Mouse (Mus musculus): ENCODE data around the gene Frem1. TPM values are rescaled to one million over a fixed set of nuclear protein-coding genes. Genes with fewer than 3 reads are reported as not detected.

Frem1 gene
- polyA plus RNA-seq, 1 experiment from 2014 or later, result 1.7 TPM

GRCm38 (mm10) chr4:82949511-82949910, 102.6 kb downstream of the Frem1 start:
- Histone ChIP-seq H3K4me2 (no peak overlapping the region), H3K27ac (no peak overlapping the region), H3K4me1 (no peaks in the 10 kb centered on the region), H3K9ac (no peak overlapping the region), H3K9me3 (replicated peaks) (no peaks in the 10 kb centered on the region), H3K36me3 (no peaks in the 10 kb centered on the region), H3K27me3 (replicated peaks) (no peaks in the 10 kb centered on the region), H3K4me3 (no peak overlapping the region)
- 75% methylated on average over 8 of the region's 8 CpGs for WGBS (ENCODE audit: insufficient replicate concordance)
- ATAC-seq, result no peak

DNA sequence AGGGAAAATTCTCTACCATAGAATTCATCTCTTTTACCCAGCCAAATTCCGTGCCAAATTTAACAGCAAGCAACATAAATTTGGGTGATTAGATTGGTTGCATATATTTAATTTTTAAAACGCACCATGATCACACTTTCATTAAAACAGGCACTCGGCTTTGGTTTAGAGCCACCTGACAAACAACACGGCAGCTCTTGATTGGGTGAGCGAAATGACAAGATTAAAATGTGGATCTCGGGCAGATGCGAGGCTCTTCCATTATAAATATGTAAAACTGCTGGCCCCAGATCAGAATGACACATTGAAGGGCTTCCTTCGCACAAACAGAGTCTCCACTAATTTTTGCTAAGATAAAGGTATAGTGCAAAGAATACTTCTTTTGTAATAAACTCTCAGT, 105.4 kb downstream of the Frem1 start:
- Histone ChIP-seq H3K4me2 (no peak overlapping the region), H3K4me1 (no peaks in the 10 kb centered on the region), H3K4me3 (no peak overlapping the region), H3K27ac (no peak overlapping the region), H3K9ac (no peak overlapping the region), H3K27me3 (replicated peaks) (no peaks in the 10 kb centered on the region), H3K36me3 (no peaks in the 10 kb centered on the region), H3K9me3 (replicated peaks) (no peaks in the 10 kb centered on the region)
- WGBS (ENCODE audit: insufficient replicate concordance), result 79% methylated on average over 8 of the region's 8 CpGs
- no peak for ATAC-seq

- 75% methylated on average over 3 of the region's 3 CpGs for WGBS (ENCODE audit: insufficient replicate concordance)
- no peak for ATAC-seq
These were observed 105.9 kb downstream of the Frem1 start for GRCm38 (mm10) chr4:82946276-82946612.

DNA sequence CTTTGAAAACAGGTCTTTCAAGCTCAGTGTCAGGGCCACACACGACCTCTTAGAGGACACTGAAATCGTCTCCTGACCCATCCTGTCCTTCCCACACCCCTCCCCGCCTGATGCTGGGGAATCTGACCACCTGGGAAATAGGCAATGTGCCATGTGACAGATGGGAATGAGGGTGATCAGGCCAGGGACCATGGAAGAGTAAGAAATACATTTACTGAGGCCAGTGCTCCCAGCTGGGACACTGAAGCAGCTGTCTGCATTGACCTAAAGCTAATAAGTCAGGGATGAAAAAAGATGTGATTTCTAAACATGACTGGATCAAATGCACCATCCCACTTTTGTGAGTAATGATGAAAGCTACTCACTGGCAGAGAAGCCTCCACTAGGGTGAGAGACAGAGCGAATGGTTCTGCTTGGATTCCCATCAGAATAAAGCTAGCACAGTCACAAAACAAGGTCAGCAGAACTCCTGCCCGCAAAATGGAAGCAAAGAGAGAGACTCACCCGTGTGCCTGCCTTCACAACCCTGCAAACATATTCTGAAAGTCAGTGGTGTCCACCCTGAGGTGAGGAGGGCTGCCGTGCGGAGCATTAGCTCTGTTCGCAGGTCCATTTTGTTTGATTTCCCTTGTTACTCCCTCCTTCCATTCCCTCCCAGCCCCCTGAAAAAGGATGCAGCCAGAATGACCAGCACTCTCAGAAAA, 106.4 kb downstream of the Frem1 start:
- ATAC-seq, result no peak
- H3K36me3 ChIP-seq, result no peaks in the 10 kb centered on the region
- no peak overlapping the region for H3K9ac ChIP-seq
- H3K27ac ChIP-seq, result no peak overlapping the region
- H3K4me3 ChIP-seq, result no peak overlapping the region
- no peaks in the 10 kb centered on the region for H3K4me1 ChIP-seq
- 65% methylated on average over 9 of the region's 9 CpGs for WGBS (ENCODE audit: insufficient replicate concordance)
- no peaks in the 10 kb centered on the region for H3K9me3 ChIP-seq (replicated peaks)
- H3K4me2 ChIP-seq, result no peak overlapping the region
- no peaks in the 10 kb centered on the region for H3K27me3 ChIP-seq (replicated peaks)

More at GRCm38 (mm10) chr4:82946276-82946612, 105.9 kb downstream of the Frem1 start:
- Histone ChIP-seq H3K4me1 (no peaks in the 10 kb centered on the region), H3K4me3 (no peak overlapping the region), H3K27me3 (replicated peaks) (no peaks in the 10 kb centered on the region), H3K36me3 (no peaks in the 10 kb centered on the region), H3K27ac (no peak overlapping the region), H3K9me3 (replicated peaks) (no peaks in the 10 kb centered on the region), H3K4me2 (no peak overlapping the region), H3K9ac (no peak overlapping the region)

DNA sequence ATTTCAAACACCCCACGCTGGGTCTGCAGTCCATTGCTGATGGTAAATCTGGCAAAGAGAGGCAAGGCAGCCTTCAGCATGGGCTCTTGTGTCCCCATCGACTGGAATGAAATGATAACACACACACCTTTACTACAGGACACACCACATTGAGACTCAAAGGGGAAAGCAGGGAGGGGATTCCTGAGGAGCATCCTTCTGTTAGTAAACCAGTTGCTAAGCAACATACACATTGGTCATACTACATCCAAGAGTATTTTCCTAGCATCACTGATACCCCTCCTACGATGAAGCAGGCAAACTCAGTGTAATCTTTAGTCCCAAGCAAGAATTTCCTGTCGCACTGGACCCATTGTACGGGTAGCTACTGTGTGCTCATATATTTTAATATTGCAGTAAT, 111.5 kb downstream of the Frem1 start:
- Histone ChIP-seq H3K27me3 (replicated peaks) (no peaks in the 10 kb centered on the region), H3K9ac (no peak overlapping the region), H3K36me3 (no peaks in the 10 kb centered on the region), H3K4me1 (no peaks in the 10 kb centered on the region), H3K4me2 (no peak overlapping the region), H3K9me3 (replicated peaks) (no peaks in the 10 kb centered on the region), H3K27ac (no peak overlapping the region), H3K4me3 (no peak overlapping the region)
- WGBS (ENCODE audit: insufficient replicate concordance), result 69% methylated on average over 5 of the region's 5 CpGs
- ATAC-seq, result no peak

- H3K9ac ChIP-seq, result no peak overlapping the region
- H3K27me3 ChIP-seq (replicated peaks), result no peaks in the 10 kb centered on the region
- H3K4me1 ChIP-seq, result no peaks in the 10 kb centered on the region
- H3K27ac ChIP-seq, result no peak overlapping the region
- H3K4me2 ChIP-seq, result no peak overlapping the region
- no peak for ATAC-seq
- H3K9me3 ChIP-seq (replicated peaks), result no peaks in the 10 kb centered on the region
- 58% methylated on average over 13 of the region's 13 CpGs for WGBS (ENCODE audit: insufficient replicate concordance)
- no peak overlapping the region for H3K4me3 ChIP-seq
- no peaks in the 10 kb centered on the region for H3K36me3 ChIP-seq
These were observed 111.9 kb downstream of the Frem1 start for GRCm38 (mm10) chr4:82940248-82940647.

- H3K4me2 ChIP-seq, result peak overlapping the region; percentile 47; the same call in 1 of the 2 replicates
- WGBS (ENCODE audit: insufficient replicate concordance), result 14% methylated on average over 5 of the region's 5 CpGs
- H3K27ac ChIP-seq, result no peak overlapping the region
- H3K4me1 ChIP-seq, result no peaks in the 10 kb centered on the region
- H3K9me3 ChIP-seq (replicated peaks), result no peaks in the 10 kb centered on the region
- H3K27me3 ChIP-seq (replicated peaks), result no peaks in the 10 kb centered on the region
- H3K9ac ChIP-seq, result no peak overlapping the region
- H3K36me3 ChIP-seq, result no peaks in the 10 kb centered on the region
- H3K4me3 ChIP-seq, result no peak overlapping the region
- ATAC-seq, result no peak
These were observed 117.8 kb downstream of the Frem1 start for GRCm38 (mm10) chr4:82934308-82934707.

DNA sequence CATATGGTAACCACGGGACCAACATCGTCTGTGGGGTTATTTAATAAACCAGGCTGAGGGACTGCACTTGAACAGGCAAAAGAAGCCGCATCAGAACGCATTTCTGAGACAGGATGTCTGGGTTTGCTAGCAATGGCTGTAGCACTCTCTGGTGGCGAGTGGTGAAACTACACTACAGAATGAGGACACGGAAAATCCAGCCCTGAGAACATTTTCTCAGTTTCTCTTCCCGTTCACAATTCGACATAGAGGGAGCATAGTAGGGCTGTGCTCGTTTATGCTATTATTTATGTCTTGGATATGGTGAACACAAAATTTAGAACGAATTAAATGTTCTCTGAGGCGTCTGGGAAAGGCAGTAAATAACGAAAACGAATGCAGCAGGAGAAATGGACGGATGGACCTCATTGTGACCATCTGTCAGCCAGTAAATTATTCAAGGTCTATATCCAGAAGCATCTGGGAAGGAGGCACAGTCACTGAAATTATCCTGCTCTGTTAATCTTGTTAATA, 118.4 kb downstream of the Frem1 start:
- no peak overlapping the region for H3K9ac ChIP-seq
- peak overlapping the region; percentile 47 for H3K4me2 ChIP-seq
- ATAC-seq, result no peak
- WGBS (ENCODE audit: insufficient replicate concordance), result 16% methylated on average over 14 of the region's 14 CpGs
- H3K27ac ChIP-seq, result no peak overlapping the region
- H3K9me3 ChIP-seq (replicated peaks), result no peaks in the 10 kb centered on the region
- H3K4me1 ChIP-seq, result no peaks in the 10 kb centered on the region
- H3K36me3 ChIP-seq, result no peaks in the 10 kb centered on the region
- H3K27me3 ChIP-seq (replicated peaks), result no peaks in the 10 kb centered on the region
- H3K4me3 ChIP-seq, result no peak overlapping the region

DNA sequence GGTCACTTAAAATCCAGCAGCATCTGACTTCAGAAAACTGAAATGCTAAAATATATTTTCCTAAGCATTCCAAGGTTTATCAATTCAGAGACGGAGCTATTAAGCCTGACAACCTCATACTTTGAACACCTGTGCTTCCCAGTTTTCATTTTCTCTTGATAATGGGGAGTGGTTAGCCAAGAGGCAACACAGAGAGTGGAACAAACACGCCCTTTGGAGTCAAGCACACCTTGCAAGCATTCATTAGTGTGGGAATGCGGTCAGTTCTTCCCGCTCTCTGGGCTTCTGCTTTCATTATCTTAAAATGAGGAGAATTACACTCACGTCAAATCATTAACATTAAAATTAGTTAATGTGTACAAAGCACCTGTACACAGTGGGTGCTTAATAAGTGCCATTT, 122.1 kb downstream of the Frem1 start:
- no peaks in the 10 kb centered on the region for H3K36me3 ChIP-seq
- 67% methylated on average over 5 of the region's 5 CpGs for WGBS (ENCODE audit: insufficient replicate concordance)
- no peak for ATAC-seq
- no peak overlapping the region for H3K27ac ChIP-seq
- no peak overlapping the region for H3K9ac ChIP-seq
- no peak overlapping the region for H3K4me2 ChIP-seq
- H3K27me3 ChIP-seq (replicated peaks), result no peaks in the 10 kb centered on the region
- no peak overlapping the region for H3K4me3 ChIP-seq
- H3K4me1 ChIP-seq, result no peaks in the 10 kb centered on the region
- no peaks in the 10 kb centered on the region for H3K9me3 ChIP-seq (replicated peaks)

- Histone ChIP-seq H3K36me3 (no peaks in the 10 kb centered on the region), H3K4me2 (no peak overlapping the region), H3K4me1 (no peaks in the 10 kb centered on the region), H3K9ac (no peak overlapping the region), H3K27ac (no peak overlapping the region), H3K4me3 (no peak overlapping the region), H3K27me3 (replicated peaks) (no peaks in the 10 kb centered on the region), H3K9me3 (replicated peaks) (no peaks in the 10 kb centered on the region)
- no peak for ATAC-seq
- 34% methylated on average over 4 of the region's 4 CpGs for WGBS (ENCODE audit: insufficient replicate concordance)
These were observed 130.2 kb downstream of the Frem1 start for GRCm38 (mm10) chr4:82921962-82922361.

- H3K9me3 ChIP-seq (replicated peaks), result no peaks in the 10 kb centered on the region
- no peaks in the 10 kb centered on the region for H3K27me3 ChIP-seq (replicated peaks)
- no peak overlapping the region for H3K9ac ChIP-seq
- ATAC-seq, result no peak
- no peak overlapping the region for H3K27ac ChIP-seq
- no peaks in the 10 kb centered on the region for H3K36me3 ChIP-seq
- 37% methylated on average over 2 of the region's 2 CpGs for WGBS (ENCODE audit: insufficient replicate concordance)
- no peaks in the 10 kb centered on the region for H3K4me1 ChIP-seq
- no peak overlapping the region for H3K4me3 ChIP-seq
- H3K4me2 ChIP-seq, result no peak overlapping the region
These were observed 133.5 kb downstream of the Frem1 start for GRCm38 (mm10) chr4:82918625-82919024.

DNA sequence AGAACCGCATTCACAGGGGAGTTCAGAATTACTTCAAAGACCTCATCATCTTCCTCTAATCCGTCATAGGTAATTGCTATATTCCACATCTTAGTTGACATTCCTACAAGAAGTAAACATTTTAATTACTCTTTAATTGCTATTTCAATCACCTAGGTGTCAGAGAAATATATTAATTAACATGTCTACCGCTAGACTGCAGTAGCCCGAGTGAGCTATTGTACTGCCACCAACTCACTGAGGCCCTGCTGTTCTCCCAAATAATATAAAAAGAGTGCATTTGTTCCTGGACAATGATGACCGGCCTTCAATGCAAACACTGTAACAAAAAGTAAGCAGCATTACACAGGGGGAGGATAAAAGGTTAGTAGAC, 135.5 kb downstream of the Frem1 start:
- H3K27me3 ChIP-seq (replicated peaks), result no peaks in the 10 kb centered on the region
- no peaks in the 10 kb centered on the region for H3K9me3 ChIP-seq (replicated peaks)
- no peaks in the 10 kb centered on the region for H3K36me3 ChIP-seq
- no peak for ATAC-seq
- WGBS (ENCODE audit: insufficient replicate concordance), result 74% methylated on average over 5 of the region's 5 CpGs
- H3K27ac ChIP-seq, result no peak overlapping the region
- H3K4me3 ChIP-seq, result no peak overlapping the region
- H3K9ac ChIP-seq, result no peak overlapping the region
- H3K4me1 ChIP-seq, result no peaks in the 10 kb centered on the region
- no peak overlapping the region for H3K4me2 ChIP-seq

Data from liver, embryonic 12.5 days (tissue).